Mouse (Mus musculus) spleen, embryonic (tissue): ENCODE measurements around the gene Pitpnm2.

ENCODE experiments used
- CTCF ChIA-PET: fragments of 350-600 bp; sonication (Branson Sonifier 250); formaldehyde crosslinking; loops from one replicate; lab custom pipeline; 2022; lab: Charles Lee

The Pitpnm2 gene

DNA sequence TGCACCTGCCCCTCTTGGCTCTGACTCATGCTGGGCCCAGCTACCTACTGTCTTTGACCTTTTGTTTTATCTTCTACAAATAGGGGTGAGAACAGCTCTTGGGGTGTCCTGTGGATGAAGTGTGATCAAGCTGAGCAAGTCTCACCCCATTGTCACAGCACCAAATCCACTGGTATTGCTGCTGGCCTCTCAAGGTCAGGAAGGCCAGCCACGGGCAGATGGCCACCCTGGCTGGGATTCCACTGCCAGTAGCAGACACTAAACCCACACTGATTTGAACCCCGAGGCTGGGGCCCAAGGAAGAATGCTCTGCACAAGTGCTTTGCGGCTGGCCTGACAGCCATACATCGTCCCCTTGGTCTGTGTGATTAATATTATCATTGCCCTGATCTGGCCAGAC is 91.3 kb downstream of the Pitpnm2 start:
- CTCF ChIA-PET: no interaction called here

DNA sequence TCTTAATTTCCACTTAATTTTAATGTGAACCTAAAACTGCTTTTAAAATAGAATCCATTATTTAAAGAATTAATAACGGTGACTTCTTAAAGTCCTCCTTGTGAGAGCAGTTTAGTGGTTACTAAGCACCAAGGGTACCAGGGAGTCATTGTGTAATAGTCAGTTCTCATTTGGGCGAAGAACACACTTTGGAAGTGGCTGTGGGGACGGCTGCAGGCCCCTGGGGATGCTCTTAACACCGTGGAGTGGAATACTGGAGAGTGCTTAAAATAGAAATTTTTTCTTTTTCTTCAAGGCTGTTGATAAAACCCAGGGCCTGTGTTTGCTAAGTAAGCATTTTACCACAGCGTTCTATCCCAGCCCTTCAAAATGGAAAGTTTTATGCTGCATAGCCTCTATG is 93.6 kb downstream of the Pitpnm2 start:
- CTCF ChIA-PET: no interaction called here

DNA sequence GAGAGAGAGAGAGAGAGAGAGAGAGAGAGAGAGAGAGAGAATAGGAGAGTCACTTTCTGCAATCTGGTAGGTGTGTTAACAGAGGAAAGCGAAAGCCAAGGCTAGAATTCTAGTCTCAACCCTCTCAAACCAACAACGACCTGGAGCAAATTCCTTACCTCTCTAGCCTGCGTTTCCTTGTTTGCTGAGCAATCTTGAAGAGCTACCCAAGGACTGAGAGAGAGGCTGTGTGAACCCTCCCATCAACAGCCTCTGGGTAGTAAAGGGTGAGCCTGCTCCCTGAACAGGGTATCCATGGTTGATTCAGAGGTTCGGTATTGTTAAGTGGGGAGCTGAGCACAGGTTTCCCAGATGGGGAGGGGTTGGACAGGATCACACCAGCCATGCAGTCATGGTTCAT is 96.8 kb downstream of the Pitpnm2 start:
- CTCF ChIA-PET: no interaction called here

DNA sequence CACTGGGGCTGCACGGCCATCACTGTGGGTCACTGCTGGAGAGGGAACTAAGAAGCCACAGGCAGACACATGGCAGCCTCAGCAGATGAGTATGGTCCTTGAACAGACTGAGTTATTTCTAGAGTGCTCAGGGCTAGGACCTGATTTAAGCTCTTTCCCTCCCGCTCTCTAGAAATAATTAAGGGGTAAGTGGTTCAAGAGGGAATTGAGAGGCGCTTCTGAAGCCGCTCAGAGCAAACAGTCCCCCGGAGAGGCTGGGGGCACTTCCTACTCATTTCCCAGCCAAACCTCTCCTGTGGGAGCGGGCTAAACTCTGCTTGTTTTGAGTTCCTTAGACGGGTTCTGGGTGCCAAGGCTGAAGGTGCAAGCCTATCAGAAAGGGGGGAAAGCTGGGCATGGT is 98.7 kb downstream of the Pitpnm2 start:
- CTCF ChIA-PET: no interaction called here

DNA sequence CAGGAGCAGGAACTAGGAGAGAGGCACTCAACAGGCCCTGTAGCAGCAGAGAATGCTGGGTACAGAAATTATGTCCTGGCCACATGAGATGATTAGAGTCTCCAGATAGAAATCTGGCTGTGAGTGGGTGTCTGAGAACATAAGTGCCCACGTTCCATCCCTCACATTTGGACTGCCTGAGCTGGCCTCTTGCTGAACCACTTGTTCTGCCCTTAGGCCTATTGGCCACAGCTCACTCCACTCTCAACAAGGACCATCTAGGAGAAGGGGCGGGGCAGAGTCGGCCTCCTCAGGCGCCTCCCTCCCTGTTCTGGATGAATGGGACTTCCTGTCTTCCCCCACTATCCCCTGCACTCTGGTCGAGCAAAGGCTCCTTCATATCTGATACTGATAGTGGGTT is 100.5 kb downstream of the Pitpnm2 start:
- CTCF ChIA-PET: interaction anchor here (0.5 kb wide), 1 partner anchor 104 kb away, joined by 3 read pairs; no protein-coding TSS in a partner anchor

DNA sequence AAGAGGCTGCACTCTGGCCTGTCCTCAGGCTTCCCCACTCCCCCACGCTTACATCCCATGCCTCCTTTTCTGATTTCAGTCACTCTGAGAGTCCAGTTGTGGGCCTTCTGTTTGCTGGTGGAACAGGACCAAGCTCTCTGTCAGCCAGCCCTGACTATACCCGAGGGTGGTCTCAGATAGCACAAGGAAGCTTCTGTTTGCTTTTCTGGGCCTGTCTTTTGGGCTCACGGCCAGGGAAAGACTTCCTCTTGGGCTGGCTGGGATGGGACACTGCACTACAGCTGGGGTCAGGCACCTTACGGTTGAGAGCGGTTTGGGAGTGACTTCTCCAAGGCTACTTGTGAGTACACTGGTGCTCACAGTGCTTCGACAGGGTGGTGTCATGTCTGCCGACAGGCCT is 111.5 kb downstream of the Pitpnm2 start:
- CTCF ChIA-PET: no interaction called here

DNA sequence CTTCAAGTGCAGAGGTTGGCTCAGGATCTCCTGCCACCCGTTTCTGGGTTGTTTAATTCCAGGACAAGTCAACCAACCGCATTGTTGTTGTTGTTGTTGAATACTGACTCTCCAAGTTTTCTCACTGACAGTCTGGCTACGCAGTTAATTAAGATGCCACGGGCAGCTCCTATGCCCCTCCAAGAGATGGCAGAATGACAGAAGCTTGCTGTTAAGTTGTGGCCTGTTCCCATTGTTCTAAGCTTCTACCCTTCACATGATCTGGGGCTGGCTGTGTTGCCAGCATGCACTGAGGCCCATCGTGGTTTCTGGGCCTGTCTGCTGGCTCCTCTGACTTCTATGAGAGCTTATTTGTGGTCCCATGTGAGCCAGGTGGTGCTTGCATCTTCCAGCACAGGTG is 115.3 kb downstream of the Pitpnm2 start:
- CTCF ChIA-PET: interaction anchor here (0.5 kb wide), 1 partner anchor 32 kb away, joined by 3 read pairs; no protein-coding TSS in a partner anchor

DNA sequence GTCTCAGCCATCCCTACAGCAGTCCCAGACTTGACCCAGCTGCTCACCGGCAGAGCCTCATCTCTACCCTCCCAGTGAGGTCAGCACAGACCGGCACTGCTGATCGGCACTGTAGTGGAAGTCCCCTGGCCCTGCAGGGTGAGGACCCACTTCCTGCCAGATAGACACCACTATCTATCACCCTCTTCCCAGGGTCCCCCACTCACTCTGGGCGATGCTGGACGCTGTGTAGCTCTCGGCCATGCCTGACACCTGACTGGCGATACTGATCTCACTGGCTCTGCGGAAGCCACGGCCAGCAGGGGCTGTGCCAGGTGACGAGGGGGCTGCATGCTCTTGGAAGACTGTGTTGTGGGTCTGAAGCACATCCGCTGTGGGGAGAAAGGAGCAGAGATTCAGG is 124.5 kb downstream of the Pitpnm2 start:
- CTCF ChIA-PET: no interaction called here

DNA sequence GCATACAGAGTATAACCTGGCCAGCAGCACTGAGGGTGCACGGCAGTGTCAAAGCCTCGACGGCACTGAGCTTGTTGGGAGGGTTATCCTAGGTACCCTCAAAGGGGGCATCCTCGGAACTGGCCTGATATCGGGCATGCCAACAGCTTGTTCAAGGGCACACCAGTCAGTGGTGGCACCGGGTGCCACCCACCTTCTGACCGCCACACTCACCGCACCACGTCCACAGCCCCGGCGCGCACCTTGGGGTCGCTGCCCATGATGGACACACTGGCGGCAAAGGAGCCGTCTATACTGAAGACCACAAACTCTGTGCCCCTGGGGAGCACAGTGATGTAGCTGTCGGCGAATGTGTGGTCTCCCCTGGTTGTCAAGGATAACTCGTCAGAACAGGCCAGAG is 127.2 kb downstream of the Pitpnm2 start:
- CTCF ChIA-PET: interaction anchor here (0.6 kb wide), 1 partner anchor 23 kb away, joined by 5 read pairs; no protein-coding TSS in a partner anchor

DNA sequence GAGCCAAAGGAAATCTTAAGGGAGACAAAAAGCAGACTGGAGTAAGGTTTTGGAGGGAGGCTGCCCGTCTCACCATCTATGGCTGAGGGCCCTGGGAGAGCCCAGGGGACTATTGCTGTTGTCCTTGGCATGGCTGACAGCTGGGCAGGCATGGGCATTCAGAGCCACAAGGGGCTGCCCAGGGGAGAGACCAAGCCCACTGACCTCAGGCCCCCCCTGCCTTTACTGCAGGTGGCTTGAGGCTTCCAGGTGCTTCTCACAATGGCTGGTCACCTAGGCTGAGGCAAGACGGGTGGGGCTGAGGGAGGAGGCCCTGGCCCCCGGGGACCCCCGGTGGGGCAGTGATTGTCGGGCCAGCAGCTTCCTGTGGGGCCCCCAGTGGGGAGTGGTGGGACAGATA is 130.4 kb downstream of the Pitpnm2 start:
- CTCF ChIA-PET: interaction anchor here (0.5 kb wide), 1 partner anchor 26 kb away, joined by 3 read pairs; no protein-coding TSS in a partner anchor

DNA sequence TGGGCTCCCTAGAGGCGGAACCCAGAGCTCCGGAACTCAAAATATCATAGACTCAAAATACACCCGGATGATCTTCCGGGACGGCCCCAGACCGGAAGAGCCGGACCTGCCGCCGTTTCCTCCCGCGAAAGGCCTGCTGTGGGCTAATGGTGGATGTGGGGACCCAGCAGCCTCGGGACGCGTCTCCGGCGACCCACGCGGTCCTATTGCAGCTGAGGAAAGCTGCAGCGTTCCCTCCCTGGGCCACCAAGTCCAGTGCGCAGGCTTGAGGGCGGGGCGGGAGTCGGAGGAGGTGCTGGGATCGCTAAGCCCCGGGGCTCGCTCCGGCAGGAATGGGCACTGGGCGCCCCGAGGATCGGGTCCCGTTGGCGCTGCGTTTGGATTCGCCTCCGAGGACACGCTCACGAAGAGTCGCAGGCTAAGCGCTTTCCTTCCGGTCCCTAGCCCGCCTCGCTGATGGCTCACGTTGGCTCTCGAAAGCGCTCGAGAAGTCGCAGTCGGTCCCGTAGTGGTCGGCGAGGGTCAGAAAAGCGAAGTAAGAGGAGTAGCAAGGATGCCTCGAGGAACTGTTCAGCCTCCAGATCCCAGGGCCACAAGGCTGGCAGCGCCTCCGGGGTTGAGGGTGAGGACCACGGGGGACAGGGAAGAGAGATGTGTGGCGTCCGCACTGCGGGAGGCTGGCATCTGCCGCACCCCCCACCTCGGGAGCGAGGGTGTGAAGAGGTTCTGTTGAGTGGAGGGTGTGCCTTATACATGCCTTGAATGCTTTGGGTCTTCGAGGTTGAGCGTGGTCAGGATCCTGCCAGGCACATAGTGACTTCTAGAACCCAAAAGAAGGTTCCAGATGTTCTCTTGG is 133.3 kb downstream of the Pitpnm2 start, which contains the start of gene Arl6ip4:
Gene Arl6ip4, plus strand, starts transcription at position 100 of the 856 bp plus-strand sequence.
- CTCF ChIA-PET: no interaction called here

DNA sequence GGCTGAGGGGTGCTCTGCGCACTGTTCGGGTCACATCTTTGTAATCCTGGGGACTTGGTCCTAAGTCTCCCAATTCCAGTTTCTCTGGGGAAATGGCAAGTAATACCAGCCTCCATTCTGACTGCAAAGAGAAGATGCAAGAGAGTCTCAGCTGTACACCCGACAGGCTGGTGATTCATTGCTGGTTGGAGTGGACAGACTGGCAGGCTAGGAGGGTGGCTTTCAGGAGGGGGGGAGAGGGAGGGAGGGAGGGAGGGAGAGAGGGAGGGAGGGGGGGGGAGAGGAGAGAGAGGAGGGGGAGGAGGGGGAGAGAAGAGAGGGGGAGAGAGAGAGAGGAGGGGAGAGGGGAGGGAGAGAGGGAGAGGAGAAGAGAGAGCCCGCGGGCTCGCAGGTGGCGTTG is 134.0 kb downstream of the Pitpnm2 start:
- CTCF ChIA-PET: no interaction called here

DNA sequence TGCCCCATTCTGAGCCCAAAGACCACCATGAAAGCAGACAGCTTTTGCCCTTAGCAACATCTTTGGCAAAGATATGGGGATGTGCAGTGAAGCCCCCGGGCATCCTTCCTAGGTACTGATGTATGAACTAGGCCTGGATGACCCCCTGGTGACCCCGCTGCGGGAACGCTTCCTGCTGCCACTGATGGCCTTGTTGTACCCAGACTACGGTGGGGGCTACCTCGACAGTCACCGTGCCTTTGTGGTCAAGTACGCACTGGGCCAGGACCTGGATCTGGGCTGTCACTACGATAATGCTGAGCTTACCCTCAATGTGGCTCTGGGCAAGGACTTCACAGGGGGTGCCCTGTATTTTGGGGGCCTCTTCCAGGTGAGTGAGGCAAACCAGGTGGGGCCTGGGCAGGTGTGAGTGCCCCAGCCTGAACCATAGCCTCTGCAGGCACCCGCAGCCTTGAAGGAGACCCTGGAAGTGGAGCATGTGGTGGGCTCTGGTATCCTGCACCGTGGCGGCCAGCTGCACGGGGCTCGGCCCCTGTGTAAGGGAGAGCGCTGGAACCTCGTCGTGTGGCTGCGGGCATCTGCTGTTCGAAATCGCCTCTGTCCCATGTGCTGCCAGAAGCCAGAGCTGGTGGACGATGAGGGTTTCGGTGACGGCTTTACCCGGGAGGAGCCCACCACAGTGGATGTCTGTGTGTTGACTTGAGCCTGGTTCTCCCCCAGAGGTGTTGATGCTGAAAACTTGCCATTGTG is 135.1 kb downstream of the Pitpnm2 start:
- CTCF ChIA-PET: no interaction called here

DNA sequence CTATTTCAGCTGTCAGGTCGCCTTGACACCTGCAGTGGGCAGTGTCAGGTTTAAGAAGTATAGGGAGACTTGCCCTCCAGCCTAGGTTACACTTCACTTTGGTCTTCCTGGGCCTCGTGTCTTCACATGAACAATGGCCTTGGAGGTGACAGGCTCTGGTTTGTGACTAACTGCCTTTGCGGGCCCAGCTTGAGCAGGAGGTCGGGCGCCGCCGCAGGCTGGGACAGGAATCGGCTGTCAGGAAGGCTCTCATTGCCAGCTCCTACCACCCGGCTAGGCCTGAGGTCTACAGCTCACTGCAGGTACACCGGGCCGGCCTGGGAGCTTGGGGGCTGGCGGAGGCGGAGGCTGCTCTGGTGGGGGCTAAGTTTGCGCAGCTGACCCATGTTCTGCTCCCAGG is 136.5 kb downstream of the Pitpnm2 start:
- CTCF ChIA-PET: interaction anchor here (0.6 kb wide), 1 partner anchor 334 kb away, joined by 3 read pairs; no protein-coding TSS in a partner anchor

DNA sequence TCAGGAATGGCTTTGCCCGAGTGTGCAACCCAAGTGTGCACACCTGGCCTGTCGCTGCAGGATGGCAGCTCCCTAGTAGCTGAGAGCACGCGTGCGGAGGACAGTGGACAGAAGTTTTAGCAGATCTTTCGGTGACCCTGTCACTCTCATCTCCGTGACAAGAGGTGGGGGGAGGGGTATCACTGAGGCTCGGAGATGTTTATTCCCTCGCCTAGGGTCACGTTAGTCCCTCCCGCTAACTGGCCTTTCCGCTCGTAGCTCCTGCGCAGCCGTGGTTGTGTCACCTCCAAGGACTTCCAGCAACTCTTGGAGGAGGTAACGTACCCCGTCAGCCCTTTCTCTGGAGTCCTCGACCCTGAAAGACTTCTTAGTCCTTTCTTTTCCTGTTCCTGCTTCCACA is 137.0 kb downstream of the Pitpnm2 start:
- CTCF ChIA-PET: interaction anchor here (0.6 kb wide), 3 partner anchors 302 to 334 kb away, joined by 3 to 10 read pairs (median 3); no protein-coding TSS in a partner anchor

DNA sequence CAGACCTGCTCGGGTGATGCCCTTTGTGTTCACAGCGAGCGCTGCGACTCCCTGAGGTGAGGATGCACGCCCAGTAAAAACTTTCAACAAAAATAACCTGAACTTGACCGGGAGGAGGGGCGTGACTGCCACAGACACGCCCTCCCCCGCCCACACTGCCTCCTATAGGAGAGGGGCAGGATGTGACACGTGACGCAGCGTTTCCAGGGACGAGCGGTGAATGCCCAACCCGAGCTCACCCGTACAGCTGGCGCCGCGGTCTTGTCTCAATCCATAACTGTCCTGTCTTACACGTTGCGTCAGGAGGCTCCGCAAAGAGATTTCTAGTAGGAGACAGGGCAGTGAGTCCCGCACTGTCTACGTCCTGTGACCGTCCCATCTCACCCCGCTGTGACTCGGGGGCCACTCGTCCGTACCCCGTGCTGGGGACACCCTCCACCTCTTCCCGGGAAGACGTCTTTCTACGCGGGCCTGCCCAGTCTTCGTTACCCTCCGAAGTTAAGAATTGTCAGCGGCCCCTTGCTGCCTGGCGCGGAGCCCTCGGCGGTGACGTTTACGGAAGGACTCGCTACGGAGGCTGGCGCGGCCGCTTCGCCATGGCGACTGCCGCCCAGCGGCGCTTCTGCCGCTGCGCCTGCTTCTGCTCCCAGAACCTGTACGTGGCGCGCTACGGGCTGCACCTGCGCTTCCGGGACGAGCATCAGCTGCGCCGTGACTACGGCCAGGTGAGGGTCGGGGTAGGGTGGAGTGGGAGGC is 137.6 kb downstream of the Pitpnm2 start, which contains the start of gene Ogfod2:
Gene Ogfod2, plus strand, starts transcription at position 556 of the 756 bp plus-strand sequence.
- CTCF ChIA-PET: interaction anchor here (0.6 to 1.4 kb wide), 4 partner anchors 16 to 332 kb away, joined by 3 to 10 read pairs (median 3); partner anchors contain the start of gene Abcb9

DNA sequence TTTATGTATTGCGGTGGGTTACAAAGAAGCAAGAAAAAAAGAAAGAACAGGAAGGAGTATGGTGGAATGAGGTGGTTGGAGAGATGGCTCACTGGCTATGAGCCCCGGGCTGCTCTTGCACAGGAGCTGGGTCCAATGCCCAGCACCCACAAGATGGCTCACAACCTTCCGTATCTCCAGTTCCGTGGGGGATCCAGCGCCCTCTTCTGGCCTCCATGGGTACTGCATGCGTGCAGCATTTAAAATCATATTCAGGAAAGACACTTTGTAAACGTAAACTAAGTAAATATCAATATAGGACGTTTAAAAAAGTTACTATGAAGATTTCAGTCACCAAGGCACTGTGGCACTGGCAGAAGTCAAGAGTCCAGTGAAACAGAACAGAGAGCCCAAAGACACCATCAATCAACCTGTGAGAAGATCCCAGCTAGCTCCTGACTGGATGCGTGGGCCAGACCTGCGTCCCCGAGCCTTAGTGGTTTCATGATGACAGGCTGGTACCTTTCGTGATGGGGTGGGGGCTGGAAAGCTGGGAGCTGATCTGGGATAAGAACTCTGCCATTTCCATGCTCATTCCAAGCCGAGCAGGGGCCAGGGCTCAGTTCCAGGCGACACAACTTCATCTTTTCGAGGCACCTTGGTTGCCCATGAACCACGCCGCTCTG is 138.4 kb downstream of the Pitpnm2 start:
- CTCF ChIA-PET: interaction anchor here (0.6 to 1.4 kb wide), 3 partner anchors 15 to 97 kb away, joined by 3 to 5 read pairs (median 3); partner anchors contain the start of gene Abcb9

DNA sequence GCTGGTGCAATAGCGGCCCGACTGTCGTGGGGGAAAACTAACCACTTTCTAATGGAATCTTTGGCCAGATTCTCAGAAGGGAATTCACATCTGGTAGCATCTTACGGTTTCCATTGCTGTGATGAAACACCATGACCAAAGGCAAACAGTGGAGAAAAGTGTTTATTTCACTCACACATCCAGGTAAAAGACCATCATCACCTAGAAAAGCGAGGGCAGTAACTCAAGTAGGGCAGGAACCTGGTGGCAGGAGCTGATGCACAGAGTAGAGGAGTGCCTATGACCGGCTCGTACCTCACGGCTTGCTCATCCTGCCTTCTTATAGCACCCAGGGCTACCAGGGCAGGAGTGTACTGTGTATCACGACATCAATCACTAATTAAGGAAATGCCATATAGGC is 146.0 kb downstream of the Pitpnm2 start:
- CTCF ChIA-PET: no interaction called here

DNA sequence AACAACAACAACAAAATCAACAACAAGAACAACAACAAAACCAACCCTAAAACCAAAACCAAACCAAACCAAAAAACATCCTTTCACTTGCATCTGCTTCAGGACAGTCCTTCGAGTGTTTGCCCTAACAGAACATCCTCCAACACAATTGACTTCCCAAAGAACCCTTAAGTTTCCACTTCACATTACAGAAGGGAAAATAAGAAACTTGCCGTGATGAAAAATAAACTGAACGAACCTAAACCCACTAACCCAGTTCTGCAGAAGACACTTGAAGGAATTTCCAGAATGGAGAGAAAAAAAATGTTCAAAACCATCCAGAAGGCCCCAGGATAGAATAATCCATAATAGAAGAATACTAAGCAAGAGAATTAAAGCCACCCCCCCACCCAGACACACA is 146.5 kb downstream of the Pitpnm2 start:
- CTCF ChIA-PET: no interaction called here

DNA sequence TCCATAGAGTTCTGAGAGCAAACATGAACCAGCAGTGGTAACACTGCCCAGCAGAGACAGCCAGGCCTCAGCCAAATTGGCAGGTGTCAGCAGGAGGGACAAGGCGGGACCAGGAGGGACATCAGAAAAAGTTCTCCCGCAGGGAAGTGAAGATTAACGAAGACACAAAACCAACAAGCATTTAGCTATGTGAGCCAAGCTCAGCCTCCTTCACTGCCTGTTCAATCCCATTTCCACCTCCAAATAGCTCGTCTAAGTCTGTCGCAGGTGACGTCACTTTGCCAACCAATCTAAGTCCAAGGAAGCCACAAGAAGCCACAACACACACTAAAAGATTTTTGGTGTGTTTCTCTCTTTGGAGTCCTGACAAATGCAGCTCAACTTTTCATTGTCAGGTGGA is 147.2 kb downstream of the Pitpnm2 start:
- CTCF ChIA-PET: no interaction called here
